Comparison of ENCODE assay signal across 9 mouse cellular contexts in genomic region chr14:46386478-46387356, GRCm38 (mm10). TPM values are rescaled to one million over a fixed set of nuclear protein-coding genes. Genes with fewer than 3 reads are reported as not detected.
DNase-seq lines count a peak whose midpoint lies in the region; ATAC-seq and TF ChIP-seq lines count a peak whose summit lies in the region.
"Had no signal": no experiment of that assay in that cellular context is flagged by ENCODE, and none has a peak within 500 bp of the region (broad histone marks: within the 10 kb centered on the region; RNA-seq: fewer than 3 reads in every experiment).

No protein-coding gene starts in this region.

- H3K27ac ChIP-seq in brown adipose tissue, adult 24 weeks (replicated peaks; ENCODE audit: low read depth, low read length): no peak overlapping the region
- 0 out of 2 replicates have a peak overlapping the region, but pooled peaks have one; percentile 8 for H3K27ac ChIP-seq in heart, postnatal 0 days (ENCODE audit: low read depth)
- peak overlapping the region; percentile 91 for H3K27ac ChIP-seq in limb, embryonic 10.5 days
- no peak overlapping the region for H3K27ac ChIP-seq in neural tube, embryonic 14.5 days (ENCODE audit: low read depth, low read length)

- 0% methylated on average over 28 of the region's 28 CpGs for WGBS in heart, postnatal 0 days
- under 1% methylated on average over 28 of the region's 28 CpGs for WGBS in limb, embryonic 10.5 days
- WGBS in neural tube, embryonic 14.5 days: under 1% methylated on average over 28 of the region's 28 CpGs

- H3K4me2 ChIP-seq in heart, postnatal 0 days (ENCODE audit: low read depth, low read length): peak overlapping the region; percentile 76
- peak overlapping the region; percentile 89 for H3K4me2 ChIP-seq in neural tube, embryonic 14.5 days (ENCODE audit: low read depth, low read length)

- H3K4me3 ChIP-seq in E14TG2a.4 (replicated peaks; ENCODE audit: low read length): peak overlapping the region; percentile 82
- H3K4me3 ChIP-seq in brown adipose tissue, adult 24 weeks (ENCODE audit: insufficient read depth, low read depth, low read length): peak overlapping the region; percentile 48
- H3K4me3 ChIP-seq in heart, postnatal 0 days (ENCODE audit: low read depth, low read length): peak overlapping the region; percentile 61
- H3K4me3 ChIP-seq in limb, embryonic 10.5 days: peak overlapping the region; percentile 64
- H3K4me3 ChIP-seq in neural tube, embryonic 14.5 days (ENCODE audit: low read depth, low read length): peak overlapping the region; percentile 54

- TF ChIP-seq CTCF in E14TG2a.4 (conservative IDR thresholded peaks at IDR 0.05; ENCODE audit: low read length): no peak
- TF ChIP-seq CTCF in heart, postnatal 0 days (IDR thresholded peaks at IDR 0.05; ENCODE audit: low read depth): no peak

- H3K9ac ChIP-seq in heart, postnatal 0 days (replicated peaks; ENCODE audit: low read depth, low read length): peak overlapping the region; percentile 39
- H3K9ac ChIP-seq in neural tube, embryonic 14.5 days (replicated peaks; ENCODE audit: low read depth, low read length): peak overlapping the region; percentile 44

- H3K9me3 ChIP-seq in E14TG2a.4 (ENCODE audit: low read length): no peaks in the 10 kb centered on the region
- no peaks in the 10 kb centered on the region for H3K9me3 ChIP-seq in heart, postnatal 0 days (replicated peaks; ENCODE audit: control insufficient read depth, low read length)
- no peaks in the 10 kb centered on the region for H3K9me3 ChIP-seq in limb, embryonic 10.5 days (replicated peaks)
- no peaks in the 10 kb centered on the region for H3K9me3 ChIP-seq in neural tube, embryonic 14.5 days (ENCODE audit: control insufficient read depth, low read length)

- no peak for TF ChIP-seq EP300 in heart, postnatal 0 days (IDR thresholded peaks at IDR 0.05; ENCODE audit: low read depth)

- peaks cover 34% of the 10 kb centered on the region for H3K36me3 ChIP-seq in E14TG2a.4 (ENCODE audit: insufficient read depth, low read length)
- peaks cover 4% of the 10 kb centered on the region; the same call in 1 of the 2 replicates for H3K36me3 ChIP-seq in heart, postnatal 0 days (replicated peaks; ENCODE audit: control insufficient read depth, insufficient read depth, low read length)
- peaks cover 27% of the 10 kb centered on the region for H3K36me3 ChIP-seq in limb, embryonic 10.5 days
- no peaks in the 10 kb centered on the region for H3K36me3 ChIP-seq in neural tube, embryonic 14.5 days (ENCODE audit: control insufficient read depth, insufficient read depth, low read length)

- DNase-seq in heart, postnatal 0 days (ENCODE audit: low spot score): peak; percentile 16
- DNase-seq in limb, embryonic 10.5 days (ENCODE audit: low spot score): no peak
- DNase-seq in layer of hippocampus, adult 9-10 months (ENCODE audit: low spot score): no peak
- DNase-seq in B cell, adult 2 months: no peak

- ATAC-seq in heart, postnatal 0 days (ENCODE audit: insufficient read depth, low read depth): no peak
- ATAC-seq in neural tube, embryonic 14.5 days (ENCODE audit: low read depth): peak; percentile 33
- no peak for ATAC-seq in megakaryocyte progenitor cell, adult 5-6 weeks (replicated peaks; ENCODE audit: poor library complexity)

- H3K27me3 ChIP-seq in E14TG2a.4 (ENCODE audit: insufficient read depth, low read length): peaks cover 17% of the 10 kb centered on the region
- H3K27me3 ChIP-seq in heart, postnatal 0 days (ENCODE audit: control insufficient read depth, insufficient read depth, low read length): peaks cover 48% of the 10 kb centered on the region
- peaks cover 32% of the 10 kb centered on the region for H3K27me3 ChIP-seq in limb, embryonic 10.5 days (ENCODE audit: low read depth, poor library complexity, severe bottlenecking)
- peaks cover 47% of the 10 kb centered on the region for H3K27me3 ChIP-seq in neural tube, embryonic 14.5 days (ENCODE audit: control insufficient read depth, insufficient read depth, low read length)

- peaks cover 81% of the 10 kb centered on the region for H3K4me1 ChIP-seq in E14TG2a.4 (replicated peaks; ENCODE audit: low read depth, low read length)
- peaks cover 2% of the 10 kb centered on the region; the same call in 1 of the 2 replicates for H3K4me1 ChIP-seq in brown adipose tissue, adult 24 weeks (ENCODE audit: control insufficient read depth, insufficient read depth, insufficient read length, low read length)
- H3K4me1 ChIP-seq in heart, postnatal 0 days (ENCODE audit: control insufficient read depth, insufficient read depth): peaks cover 8% of the 10 kb centered on the region; the same call in 1 of the 2 replicates
- peaks cover 76% of the 10 kb centered on the region for H3K4me1 ChIP-seq in limb, embryonic 10.5 days
- peaks cover 18% of the 10 kb centered on the region; the same call in 1 of the 2 replicates for H3K4me1 ChIP-seq in neural tube, embryonic 14.5 days (ENCODE audit: control insufficient read depth, insufficient read depth, low read length)

RNA-seq across cellular contexts. Expression of gene Bmp4, which starts 3.8 kb away (rescaled TPM):
- 1.6 TPM in 1 of 2 replicates, not detected in the other for polyA plus RNA-seq in brown adipose tissue, adult 24 weeks (2012; ENCODE audit: insufficient read depth, insufficient read length, missing spikeins)
- 10.1 and 17.9 TPM in 2 replicates for total RNA-seq in heart, postnatal 0 days (2014; rRNA removed; ENCODE audit: low replicate concordance)
- polyA plus RNA-seq in heart, postnatal 0 days (2015; fragmentation: Nextera tagmentation; extraction: Ambion mirVana): 5.3 and 6.3 TPM in 2 replicates
- 73.3 and 87.4 TPM in 2 replicates for polyA plus RNA-seq in limb, embryonic 10.5 days (2016; fragmentation: Nextera tagmentation; extraction: Ambion mirVana)
- 2.2 and 4.3 TPM in 2 replicates for polyA plus RNA-seq in neural tube, embryonic 14.5 days (2014; fragmentation: Nextera tagmentation; extraction: Ambion mirVana)
- total RNA-seq in megakaryocyte progenitor cell, adult 5-6 weeks (2015): not detected in 2 replicates
- not detected in 2 replicates for total RNA-seq in megakaryocyte progenitor cell, adult 5-6 weeks (2017)

RNA-seq across cellular contexts. Expression of gene Gm15217, which starts 7.5 kb away (rescaled TPM):
- not detected in 2 replicates for polyA plus RNA-seq in brown adipose tissue, adult 24 weeks (2012; ENCODE audit: insufficient read depth, insufficient read length, missing spikeins)
- total RNA-seq in heart, postnatal 0 days (2014; rRNA removed; ENCODE audit: low replicate concordance): not detected in 2 replicates
- not detected in 2 replicates for polyA plus RNA-seq in heart, postnatal 0 days (2015; fragmentation: Nextera tagmentation; extraction: Ambion mirVana)
- 0.31 and 0.35 TPM in 2 replicates for polyA plus RNA-seq in limb, embryonic 10.5 days (2016; fragmentation: Nextera tagmentation; extraction: Ambion mirVana)
- polyA plus RNA-seq in neural tube, embryonic 14.5 days (2014; fragmentation: Nextera tagmentation; extraction: Ambion mirVana): not detected in 2 replicates
- not detected in 2 replicates for total RNA-seq in megakaryocyte progenitor cell, adult 5-6 weeks (2015)
- total RNA-seq in megakaryocyte progenitor cell, adult 5-6 weeks (2017): not detected in 2 replicates
- polyA plus RNA-seq: brain, embryonic 14.5 days had no signal

Comparison
In these comparisons a context has a peak if more than half of its experiments do, and no peak if none do; other contexts are left out.
1. H3K27ac ChIP-seq: peak in heart, postnatal 0 days (single experiment) and limb, embryonic 10.5 days (single experiment); none in brown adipose tissue, adult 24 weeks (single experiment) and neural tube, embryonic 14.5 days (single experiment).
2. RNA of gene Bmp4, which starts 3.8 kb away (polyA plus RNA-seq): 73.3 to 87.4 TPM in limb, embryonic 10.5 days; 5.3 to 6.3 TPM in heart, postnatal 0 days, 2.2 to 4.3 TPM in neural tube, embryonic 14.5 days and 1.6 TPM in brown adipose tissue, adult 24 weeks; every median in the first group is over 10 times any median in the second.
3. Peak in every context shown above with its lines, with median percentiles within 50 percentile points of each other: H3K4me3 ChIP-seq.